Mouse (Mus musculus): Measurements from ENCODE around the gene Rmnd5a.

DNA sequence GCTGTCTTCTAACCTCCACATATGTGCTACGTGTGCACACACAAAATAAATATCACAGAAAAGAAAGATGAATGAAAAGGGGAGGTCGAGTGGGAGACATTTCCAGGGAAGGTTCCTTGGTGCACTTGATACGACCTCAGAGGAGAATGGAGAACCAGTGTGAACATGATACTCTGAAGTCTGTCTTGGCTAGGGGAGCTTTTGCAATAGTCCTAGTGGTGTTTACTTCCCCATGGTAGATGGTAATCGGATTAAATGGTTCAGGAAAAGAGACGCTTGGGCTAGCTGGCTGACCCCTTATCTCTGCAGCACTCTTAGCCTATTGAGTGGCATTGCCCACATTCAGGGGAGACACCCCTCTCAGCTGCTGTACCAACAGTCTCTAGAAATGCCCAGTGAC, 36.3 kb upstream of the Rmnd5a start:
- TF ChIP-seq POLR2A (IDR thresholded peaks at IDR 0.05; ENCODE audit: borderline replicate concordance, low read depth, low read length) (no peak), CTCF (IDR thresholded peaks at IDR 0.05; ENCODE audit: low read depth, low read length) (no peak)
